Mouse (Mus musculus): ENCODE results near the gene Sncg.
"Not testable (repeated sequence)": the region's sequence is repeated elsewhere in the genome, so short reads cannot be mapped to it uniquely, and the experiment has no call there.

Sncg gene

GRCm38 (mm10) chr14:34374577-34374976 is at the start of gene Sncg:
Gene Sncg (minus strand): TSS chr14:34374789.
- DNase-seq (ENCODE audit: low read depth, low spot score), result no peak

- no peak for DNase-seq (ENCODE audit: low read depth, low spot score)
Observed at GRCm38 (mm10) chr14:34421078-34421477, 46.5 kb upstream of the Sncg start.

DNA sequence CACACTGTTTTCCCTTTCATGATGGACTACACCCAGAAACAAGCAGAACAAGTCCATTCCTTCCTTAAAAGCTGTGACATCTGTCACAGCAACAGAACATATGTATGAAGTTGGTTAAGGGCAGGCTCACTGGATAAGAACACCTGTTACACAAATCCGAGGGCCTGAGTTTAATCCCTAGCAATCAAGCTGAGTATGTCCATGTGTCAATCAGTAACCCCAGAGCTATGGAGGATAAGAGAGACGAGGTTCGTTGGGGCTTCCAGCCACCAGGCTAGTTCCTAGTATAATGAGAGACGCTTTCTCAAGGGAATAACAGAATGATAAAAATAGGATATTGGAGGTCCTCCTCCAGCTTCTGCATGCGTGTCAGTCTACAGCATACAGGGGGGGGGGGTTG is 42.9 kb upstream of the Sncg start:
- no peak for DNase-seq (ENCODE audit: low read depth, low spot score)

DNA sequence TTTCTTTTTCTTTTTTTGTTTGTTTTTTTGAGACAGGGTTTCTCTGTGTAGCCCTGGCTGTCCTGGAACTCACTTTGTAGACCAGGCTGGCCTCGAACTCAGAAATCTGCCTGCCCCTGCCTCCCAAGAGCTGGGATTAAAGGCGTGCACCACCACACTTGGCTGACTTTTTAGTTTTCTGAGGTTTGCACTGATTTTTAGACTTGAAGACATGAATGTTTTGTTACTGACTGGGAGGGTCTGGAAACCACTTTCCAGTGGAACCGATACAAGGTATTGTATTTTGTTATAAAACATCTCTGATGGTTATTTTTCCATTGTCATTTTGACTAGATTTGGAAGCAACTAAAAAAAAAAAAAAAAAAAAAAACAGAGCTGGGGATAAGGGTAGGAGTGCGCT is 42.4 kb upstream of the Sncg start:
- not testable (repeated sequence) for DNase-seq (ENCODE audit: low read depth, low spot score)

GRCm38 (mm10) chr14:34412164-34412896 is 37.7 kb upstream of the Sncg start:
- DNase-seq (ENCODE audit: low read depth, low spot score), result no peak

DNA sequence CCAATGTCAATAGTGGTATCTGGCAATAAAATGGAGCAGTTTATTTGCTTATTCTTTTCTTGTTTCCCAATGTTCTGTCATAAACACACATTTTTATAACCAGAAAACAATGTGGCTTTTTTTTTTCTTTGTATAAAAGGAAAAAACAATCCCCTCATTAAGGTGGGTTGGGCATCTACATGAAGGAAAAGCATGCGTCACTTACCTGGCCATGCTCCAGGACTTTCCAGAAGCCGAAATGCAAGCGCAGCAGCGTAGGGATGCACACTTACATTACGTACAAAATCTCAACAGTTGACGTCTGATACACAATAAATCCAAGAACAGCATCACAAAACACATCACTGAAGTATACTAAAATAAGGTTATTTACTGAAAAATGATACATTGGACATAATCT is 36.1 kb upstream of the Sncg start:
- no peak for DNase-seq (ENCODE audit: low read depth, low spot score)

DNA sequence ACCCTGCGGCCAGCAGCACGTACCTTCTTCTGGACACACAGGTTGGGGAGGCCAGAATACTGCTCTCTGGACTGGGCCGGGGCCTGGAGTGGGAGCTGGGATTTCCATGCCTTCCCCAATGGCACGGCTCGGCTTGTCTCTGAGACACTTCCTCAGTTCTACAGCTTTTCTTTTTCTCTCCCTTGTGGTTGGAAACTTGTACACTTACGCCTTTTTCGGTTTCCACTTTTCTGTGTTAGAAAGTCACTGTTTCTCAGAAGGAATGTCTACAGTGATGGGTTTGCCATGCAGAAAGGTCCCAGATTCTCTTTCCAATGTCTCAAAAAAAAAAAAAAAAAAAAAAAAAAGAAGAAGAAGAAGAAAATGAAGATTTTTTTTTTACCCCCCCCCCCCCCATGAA is 28.8 kb upstream of the Sncg start:
- DNase-seq (ENCODE audit: low read depth, low spot score), result no peak

- no peak for DNase-seq (ENCODE audit: low read depth, low spot score)
Observed at GRCm38 (mm10) chr14:34402871-34403270, 28.3 kb upstream of the Sncg start.

DNA sequence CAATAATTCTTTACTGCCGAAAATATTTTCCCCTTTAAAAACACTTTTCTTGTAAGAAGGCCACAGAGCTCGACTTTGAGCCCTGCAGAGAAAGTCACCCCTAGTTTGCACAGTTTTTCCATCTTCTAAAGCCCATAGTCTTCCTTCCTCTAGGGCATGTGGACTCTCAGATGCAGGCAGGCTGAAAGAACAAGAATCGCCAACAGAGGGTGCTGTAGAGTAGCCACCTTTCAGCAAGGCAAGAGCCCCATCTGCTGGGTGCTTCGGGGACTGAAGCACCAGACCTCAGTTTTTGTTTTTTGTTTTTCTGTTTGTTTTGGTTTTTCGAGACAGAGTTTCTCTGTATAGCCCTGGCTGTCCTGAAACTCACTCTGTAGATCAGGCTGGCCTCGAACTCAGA is 26.5 kb upstream of the Sncg start:
- DNase-seq (ENCODE audit: low read depth, low spot score), result peak; percentile 92

GRCm38 (mm10) chr14:34400021-34400420 is 25.4 kb upstream of the Sncg start:
- DNase-seq (ENCODE audit: low read depth, low spot score), result no peak

GRCm38 (mm10) chr14:34399301-34399700 is 24.7 kb upstream of the Sncg start:
- no peak for DNase-seq (ENCODE audit: low read depth, low spot score)

- DNase-seq (ENCODE audit: low read depth, low spot score), result no peak
Observed at GRCm38 (mm10) chr14:34398901-34399300, 24.3 kb upstream of the Sncg start.

DNA sequence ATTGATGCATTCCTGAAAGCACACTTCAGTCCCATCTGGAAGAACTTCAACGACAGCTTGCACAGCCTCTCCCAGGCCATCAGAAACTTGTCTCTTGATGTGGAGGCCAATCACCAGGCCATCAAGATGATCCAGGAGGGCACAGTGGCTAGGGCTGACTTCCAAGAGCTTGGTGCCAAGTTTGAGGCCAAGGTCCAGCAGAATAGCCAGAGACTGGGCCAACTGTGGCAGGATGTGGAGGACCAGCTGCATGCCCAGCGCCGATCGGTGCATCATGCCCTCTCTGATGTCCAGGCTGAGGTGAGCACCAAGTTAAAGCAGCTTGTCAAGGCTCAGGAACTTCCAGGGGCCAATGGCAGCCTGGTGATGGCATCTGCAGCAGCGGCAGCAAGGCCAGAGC is 23.3 kb upstream of the Sncg start:
- no peak for DNase-seq (ENCODE audit: low read depth, low spot score)

DNA sequence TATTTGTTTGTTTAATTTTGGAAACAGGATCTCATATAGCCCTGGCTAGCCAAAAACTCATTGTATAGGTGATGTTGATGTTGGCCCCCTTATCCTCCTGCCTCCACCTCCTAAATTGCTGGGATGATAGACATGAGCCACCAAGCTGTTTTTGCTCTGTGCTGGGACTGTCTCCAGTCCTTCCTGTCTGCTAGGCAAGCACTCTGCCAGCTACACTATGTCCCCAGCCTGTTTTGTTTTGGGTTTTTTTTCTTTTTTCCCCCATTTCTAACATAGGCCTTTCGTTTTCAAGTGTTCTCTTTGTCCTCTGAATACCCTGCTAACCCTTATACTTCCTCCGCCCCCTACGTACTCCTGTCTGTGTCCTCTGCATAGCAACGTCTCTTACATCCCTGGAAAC is 18.7 kb upstream of the Sncg start:
- DNase-seq (ENCODE audit: low read depth, low spot score), result no peak

- DNase-seq (ENCODE audit: low read depth, low spot score), result peak; percentile 50
Observed at GRCm38 (mm10) chr14:34382921-34383704, 8.5 kb upstream of the Sncg start.

GRCm38 (mm10) chr14:34378560-34379331 is 4.2 kb upstream of the Sncg start:
- peak; percentile 89 for DNase-seq (ENCODE audit: low read depth, low spot score)

- DNase-seq (ENCODE audit: low read depth, low spot score), result no peak
Observed at GRCm38 (mm10) chr14:34377121-34377520, 2.5 kb upstream of the Sncg start.

DNA sequence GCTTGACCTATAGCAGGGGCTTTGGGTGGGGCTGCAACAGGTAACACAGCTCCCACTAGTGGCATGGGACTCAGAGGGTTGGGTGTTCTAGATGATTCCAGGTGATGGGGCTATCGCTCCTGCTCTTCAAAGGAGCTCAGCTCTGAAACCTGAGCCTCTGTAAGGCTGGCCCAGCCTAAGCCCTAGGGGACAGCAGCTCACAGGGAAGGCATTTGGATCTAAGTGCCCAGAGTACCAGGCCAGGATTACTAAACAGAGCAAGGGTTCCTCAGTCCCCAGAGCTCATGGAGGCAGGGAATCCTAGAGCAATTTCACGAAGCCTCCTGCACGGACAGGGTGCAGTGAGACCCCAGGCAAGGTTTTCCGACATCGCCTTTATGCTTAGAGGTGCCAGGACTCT is 1.4 kb upstream of the Sncg start:
- peak; percentile 75 for DNase-seq (ENCODE audit: low read depth, low spot score)

GRCm38 (mm10) chr14:34375415-34375904 is 871 bp upstream of the Sncg start, which contains the start of gene Mmrn2:
Gene Mmrn2 (plus strand): TSS chr14:34375465.
- DNase-seq (ENCODE audit: low read depth, low spot score), result no peak

- DNase-seq (ENCODE audit: low read depth, low spot score), result no peak
Observed at GRCm38 (mm10) chr14:34373581-34373980, 1.0 kb downstream of the Sncg start.

GRCm38 (mm10) chr14:34372646-34373045 is 1.9 kb downstream of the Sncg start:
- DNase-seq (ENCODE audit: low read depth, low spot score), result peak; percentile 58

GRCm38 (mm10) chr14:34371763-34372162 is 2.8 kb downstream of the Sncg start:
- DNase-seq (ENCODE audit: low read depth, low spot score), result no peak

Measured in 3T3-L1 (cell line).